Mouse (Mus musculus) layer of hippocampus, adult 18-20 months (tissue): ENCODE data around the gene Mcfd2. TPM values are rescaled to one million over a fixed set of nuclear protein-coding genes. Genes with fewer than 3 reads are reported as not detected.
A peak's percentile ranks its signal among the peaks of the same experiment; 100 is the strongest.

Experiments used
- DNase-seq, 2 experiments: peaks; one replicate each; pipeline ENCODE4 v3.0.0; 2022; ENCODE audit warnings: low spot score in 2 of 2
- total RNA-seq, 2 experiments: library from RNA; stranded (reverse); gene quantifications; 2 replicates each; pipeline ENCODE4 v1.2.3; 2021

Mcfd2 gene
- total RNA-seq, 2 experiments from 2014 or later, result 69.7 to 73.0 TPM

DNA sequence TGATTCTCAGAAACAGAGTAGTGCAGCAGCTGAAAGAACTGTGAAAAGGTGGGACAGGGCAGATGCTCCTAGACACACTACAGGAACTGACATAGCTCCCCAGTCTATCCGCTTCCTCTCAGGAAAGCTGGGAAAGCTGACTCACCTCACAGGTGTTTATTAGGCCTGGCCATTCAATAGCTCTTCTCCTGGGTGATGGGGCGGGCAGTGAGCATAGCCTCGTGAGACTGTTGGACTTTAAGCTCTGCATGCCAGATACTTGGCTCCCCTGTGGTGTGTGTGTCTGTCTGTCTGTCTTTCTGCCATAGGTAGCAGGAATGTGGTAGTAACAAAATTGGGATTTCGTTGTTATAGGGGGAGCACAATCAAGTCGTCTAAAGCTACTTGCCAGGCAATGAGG lies 23.6 kb upstream of the Mcfd2 start:
- no peak for DNase-seq

DNA sequence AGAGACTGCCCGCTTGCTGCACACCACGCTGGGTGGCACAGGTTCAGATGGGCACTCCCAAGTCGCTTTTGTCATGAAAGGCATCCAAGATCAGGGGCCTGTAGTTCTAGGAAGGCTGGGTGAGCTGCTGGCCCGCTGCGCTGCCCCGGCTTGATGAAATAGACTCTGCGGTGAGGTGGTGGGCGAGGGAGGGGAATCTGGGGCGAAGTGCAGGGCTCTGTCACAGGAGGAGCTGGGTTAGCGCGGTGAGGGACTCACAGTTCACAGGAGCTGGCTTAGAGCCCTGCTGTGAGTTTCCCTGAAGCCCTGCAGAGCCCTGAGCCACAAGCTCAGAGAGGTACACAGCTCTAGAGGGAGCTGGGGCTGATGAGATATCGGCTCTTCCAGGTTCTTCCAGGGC lies 22.4 kb upstream of the Mcfd2 start:
- no peak for DNase-seq

DNA sequence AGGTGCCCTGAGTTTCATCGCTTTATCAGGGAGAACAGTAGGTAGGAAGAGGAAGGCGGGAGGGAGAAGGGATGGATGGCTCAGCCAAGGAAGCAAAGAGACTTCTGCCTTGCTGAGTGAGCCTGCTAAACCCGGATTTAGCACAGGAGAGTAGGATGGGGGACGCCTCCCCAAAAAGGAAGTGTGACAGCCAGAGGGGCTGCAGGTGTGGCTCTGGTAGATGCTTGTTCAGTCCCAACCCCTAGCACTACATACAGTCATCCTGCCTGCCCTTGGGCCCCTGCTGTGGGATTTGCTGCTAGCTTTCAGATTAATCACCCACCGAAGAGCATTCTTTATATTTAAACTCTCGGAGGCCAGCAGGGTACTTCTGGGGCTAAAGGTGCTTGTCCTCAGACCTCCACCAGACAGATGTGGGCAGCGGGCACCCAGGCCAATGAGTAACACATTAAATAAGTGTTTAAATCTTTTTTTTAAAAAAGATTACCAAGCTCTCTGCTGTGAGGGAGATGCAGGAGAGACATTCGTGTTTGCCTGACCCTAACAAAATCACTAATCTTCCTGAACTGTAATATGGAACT lies 21.6 kb upstream of the Mcfd2 start:
- no peak for DNase-seq

DNA sequence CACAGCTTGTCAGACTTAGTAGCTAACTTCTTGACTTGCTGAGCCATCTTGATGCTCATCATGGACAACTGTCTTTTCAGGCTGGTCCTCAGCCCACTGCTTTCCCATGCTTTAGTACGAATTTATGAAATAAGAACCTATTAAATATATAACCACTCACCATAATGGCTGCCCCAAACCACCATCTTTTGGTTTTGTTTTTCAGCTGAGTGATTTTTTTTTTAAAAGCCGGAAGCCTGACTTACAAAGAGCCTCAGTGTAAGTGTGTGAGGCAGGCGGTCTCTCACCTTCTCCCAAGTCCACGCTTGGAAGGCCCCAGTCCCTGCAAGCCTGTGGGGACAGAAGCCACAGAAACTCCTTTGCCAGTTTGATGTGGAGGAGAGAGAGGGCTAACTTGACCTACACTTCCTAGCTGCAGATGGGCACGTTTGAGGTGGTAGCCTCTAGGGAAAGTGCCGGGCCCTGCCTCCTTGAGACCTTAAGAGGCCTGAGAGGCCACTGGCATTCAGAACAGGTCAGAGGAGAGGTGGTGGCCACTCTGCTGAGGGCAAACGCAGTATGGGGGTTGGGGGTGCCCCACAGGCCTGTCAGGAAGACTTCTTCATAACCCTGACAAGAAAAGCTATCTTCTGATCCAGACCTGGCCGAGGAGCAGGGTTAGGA lies 20.9 kb upstream of the Mcfd2 start:
- no peak for DNase-seq

DNA sequence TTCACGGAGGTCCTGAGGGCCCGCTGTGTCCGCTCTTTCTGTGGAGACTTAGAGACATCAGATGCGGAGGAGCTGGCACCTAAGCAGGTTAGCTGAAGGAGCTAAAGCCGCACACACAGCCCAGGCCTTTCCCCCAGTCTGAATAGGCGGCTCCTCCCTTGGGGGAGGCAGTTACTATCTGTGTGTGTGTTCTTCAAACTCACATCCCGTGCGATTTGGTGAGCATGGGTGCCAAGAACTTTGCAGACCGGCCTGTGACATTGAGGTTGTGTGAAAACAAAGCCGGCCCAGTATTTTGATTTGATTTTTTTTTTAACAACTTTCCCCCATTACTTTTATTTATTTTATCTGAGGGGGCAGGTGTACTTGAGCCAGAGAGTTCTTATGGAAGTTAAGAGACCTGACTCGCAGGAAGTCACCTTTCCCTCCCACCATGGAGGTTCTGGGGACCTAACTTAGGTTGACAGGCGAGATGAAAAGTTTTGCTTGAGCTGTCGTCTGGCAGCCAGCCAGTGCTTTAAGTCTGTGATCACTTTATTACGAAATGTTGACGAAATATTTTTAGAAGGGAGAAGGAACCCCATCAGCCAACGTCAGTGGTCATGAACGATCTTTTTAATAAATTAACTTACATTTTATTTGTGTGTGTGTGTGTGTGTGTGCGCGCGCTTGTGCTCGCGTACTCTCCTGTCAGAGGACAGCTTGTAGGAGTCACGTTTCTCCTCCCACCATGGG lies 20.2 kb upstream of the Mcfd2 start:
- no peak for DNase-seq

DNA sequence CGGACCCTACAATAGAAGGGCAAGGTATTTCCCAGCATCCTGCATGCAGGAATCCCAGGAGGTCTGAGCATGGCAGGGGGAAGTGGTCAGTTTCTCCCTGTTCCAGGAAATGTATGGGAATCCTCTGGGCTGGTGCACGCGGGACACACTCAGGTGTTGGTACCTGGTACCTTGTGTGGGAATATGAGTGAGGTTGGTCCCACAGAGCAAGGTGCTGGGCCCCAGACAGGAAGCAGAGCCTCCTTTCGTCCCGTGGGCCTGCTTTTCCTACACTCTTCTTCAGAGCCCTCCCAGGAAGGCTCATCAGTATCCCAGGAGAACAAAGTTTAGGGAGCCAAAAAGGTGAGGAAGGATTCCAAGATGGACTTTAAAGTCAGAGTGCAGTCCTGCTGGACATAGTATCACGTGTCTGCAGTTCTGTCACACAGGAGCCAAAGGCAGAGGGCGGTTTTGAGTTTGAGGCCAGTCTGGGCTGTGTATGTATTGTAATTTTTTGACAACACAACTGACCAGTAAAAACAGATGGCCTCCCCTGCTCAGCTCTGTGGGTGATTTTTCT lies 18.8 kb upstream of the Mcfd2 start:
- no peak for DNase-seq

DNA sequence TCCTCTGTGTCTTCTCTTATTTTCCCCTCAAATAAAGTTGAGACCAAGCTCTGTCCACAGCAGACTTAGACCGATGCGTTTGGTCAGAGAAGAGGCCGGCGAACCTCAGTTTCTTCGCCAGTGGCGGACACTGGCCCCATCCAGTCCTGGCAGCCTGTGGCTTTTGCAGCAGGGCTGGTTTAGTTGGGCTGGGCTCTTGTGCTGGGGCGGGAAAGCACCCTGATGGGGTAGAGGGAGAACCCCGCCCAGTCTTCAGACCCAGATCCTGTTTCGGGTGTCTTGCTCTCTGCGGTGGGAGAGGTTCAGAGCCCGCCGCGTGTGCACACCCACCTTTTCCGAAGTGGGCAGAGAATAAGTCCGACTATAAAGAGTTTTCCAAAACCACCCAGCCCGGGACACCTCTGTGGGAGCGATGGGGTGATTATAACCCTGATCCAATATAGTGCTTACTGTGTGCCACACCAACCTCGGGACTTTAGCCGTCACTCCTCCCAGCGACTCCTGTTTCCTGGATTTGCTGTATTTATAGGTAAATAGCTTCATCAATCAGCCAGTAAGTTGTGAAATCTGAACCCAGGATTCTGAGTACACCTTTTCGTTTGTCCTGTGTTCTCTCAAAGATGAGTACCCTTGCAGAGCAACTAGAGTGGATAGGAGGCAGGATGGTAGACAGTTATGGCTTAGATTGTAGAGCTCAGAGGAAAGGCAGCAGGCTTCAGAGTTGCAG lies 18.2 kb upstream of the Mcfd2 start:
- DNase-seq, result no peak

DNA sequence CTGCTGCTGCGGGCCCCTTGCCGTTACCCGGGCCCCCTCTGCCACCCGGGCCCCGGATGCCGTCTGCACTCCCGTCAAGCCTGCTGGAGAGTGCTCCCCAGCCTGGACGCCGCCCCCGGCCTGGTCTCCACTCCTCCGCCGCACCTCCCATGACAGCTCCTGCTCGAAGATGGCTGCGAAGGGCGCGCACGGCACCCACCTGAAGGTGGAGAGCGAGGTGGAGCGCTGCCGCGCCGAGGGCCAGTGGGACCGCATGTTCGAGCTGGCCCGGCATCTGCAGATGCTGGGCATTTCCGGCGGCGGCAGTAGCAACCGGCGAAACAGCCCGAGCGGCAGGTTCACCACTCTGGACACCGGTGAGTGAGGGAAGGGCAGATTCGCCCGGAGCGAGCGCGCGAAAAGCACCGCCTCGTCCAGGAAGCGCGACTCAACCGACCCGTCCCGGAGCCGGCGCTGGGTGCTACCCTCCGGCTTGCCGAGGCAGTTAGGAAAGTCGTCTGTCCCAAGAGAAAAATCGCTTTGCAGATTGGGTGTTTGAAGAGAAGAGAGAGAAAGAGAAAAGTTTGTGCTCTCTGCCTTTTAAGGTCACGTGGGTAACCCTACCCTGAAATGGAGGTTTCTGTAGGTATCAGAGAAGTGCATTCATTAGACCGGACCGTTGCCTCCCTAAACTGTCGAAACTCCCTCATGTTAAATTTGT lies 17.5 kb upstream of the Mcfd2 start:
- DNase-seq, result no peak

DNA sequence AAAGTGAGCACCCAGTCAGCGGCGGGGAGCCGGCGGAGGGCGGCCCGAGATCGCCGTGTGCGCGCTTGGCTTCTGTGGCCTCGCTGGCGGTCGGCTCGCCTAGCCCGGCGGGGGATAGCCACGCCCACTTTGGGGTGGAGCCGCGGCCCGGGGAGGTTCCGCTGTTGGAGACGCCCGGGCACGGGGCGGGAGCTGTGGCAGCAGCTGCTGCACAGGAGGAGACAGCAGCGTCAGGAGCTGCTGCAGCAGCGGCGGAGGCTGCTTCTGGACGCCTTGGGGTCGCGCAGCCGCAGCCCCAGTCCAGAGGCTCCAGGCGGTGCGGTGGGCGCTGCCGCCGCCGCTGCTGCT lies 16.9 kb upstream of the Mcfd2 start, which contains the start of gene Ttc7:
TSS of gene Ttc7 (plus strand) at position 181 of the 348 bp plus-strand sequence.
- DNase-seq, result peak; percentile 91 to 94

DNA sequence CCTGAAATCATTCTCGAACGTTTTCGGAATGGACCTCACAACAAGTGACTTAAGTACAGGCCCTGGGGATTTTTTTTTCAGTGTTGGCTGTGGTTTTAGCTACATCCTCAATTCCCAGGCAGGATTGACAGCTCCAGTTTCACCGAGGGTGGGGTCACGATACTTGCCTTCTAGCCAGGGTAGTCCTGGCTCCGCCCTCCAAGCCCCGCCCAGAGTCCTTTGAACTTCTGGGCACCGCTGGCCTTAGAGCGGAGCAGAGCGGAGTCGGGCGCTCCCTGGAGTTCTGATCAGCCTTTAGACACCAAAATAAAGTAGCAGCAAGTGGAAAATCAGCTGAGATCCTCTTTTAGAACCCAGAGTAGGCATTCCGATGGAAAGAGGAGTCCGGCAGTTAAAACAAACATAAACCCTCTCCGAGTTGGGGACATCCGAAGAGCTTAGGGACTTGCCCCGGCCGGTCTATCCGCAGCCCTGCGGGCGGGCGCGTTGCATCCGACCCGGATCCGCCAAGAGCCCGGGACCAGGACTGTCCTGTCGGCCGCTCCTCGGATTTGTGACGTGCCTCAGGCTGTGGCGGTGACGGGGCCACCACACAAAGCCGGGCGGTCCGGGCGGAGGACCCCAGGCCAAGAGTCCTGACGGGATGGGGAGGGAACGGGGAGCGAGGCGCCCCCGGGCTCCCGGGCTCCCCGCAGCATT lies 16.4 kb upstream of the Mcfd2 start:
- peak; percentile 46 to 76 for DNase-seq

DNA sequence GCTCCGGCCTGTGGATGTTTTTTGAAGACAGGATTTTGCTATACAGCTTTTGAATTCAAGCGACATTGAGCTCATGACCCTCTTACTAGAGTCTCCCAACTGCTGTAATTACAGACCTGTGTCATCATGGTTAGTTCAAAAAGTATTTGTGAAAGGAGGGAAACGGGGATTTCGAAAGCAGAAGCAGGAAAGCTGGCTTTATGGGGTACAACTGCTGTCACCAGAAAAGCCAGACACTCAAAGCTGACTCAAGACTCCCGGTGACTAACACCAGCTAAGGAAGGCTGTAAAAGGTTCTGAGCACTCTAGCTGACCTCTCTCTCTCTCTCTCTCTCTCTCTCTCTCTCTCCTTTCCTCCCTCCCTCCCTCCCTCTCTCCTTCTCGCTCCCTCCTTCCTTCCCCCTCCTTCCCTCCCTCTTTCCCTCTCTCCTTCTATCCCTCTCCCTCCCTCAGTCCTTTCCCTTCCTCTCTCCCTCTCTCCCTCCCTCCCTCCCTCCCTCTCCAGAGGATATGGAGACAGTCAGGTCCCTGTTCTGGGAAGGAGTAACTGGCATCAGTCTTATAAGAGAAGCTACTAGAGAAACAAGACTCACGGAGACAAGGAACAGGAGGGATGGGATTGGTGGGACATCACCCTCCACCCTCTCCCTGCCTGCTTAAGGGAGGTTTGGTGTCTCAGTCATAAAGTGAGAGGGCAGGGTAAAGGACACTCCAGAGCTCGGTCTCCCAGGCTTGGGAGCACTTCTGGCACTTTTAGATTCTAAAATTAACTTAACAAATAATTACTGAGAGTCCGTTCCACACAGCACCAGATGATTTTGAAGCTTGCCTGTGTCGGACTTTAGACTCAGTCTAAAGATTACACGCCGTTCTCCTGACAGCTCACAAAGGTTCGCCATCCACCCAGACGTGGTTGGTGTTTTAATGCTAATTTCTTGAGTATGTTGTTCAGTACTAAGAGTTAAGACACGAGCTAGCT lies 9.9 kb upstream of the Mcfd2 start:
- DNase-seq, result no peak

DNA sequence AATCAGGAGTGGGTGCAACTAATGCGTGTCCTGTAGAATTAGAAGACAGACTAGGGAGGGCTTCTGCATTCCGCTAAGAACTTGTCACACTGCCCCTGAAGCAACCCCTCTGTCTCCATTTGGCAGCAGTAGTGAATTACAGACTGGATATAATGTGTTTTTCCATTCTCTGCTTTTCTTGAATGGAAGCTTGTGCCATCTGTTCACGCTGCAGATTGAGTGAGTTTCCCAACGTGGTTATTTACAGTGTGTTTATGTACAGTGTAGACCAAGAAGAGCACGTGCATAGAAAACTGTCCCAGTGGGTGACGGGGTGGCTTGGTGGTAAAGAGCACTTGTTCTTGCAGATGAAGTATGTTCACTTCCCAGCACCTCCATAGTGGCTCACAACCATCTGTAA lies 3.7 kb upstream of the Mcfd2 start:
- no peak for DNase-seq

DNA sequence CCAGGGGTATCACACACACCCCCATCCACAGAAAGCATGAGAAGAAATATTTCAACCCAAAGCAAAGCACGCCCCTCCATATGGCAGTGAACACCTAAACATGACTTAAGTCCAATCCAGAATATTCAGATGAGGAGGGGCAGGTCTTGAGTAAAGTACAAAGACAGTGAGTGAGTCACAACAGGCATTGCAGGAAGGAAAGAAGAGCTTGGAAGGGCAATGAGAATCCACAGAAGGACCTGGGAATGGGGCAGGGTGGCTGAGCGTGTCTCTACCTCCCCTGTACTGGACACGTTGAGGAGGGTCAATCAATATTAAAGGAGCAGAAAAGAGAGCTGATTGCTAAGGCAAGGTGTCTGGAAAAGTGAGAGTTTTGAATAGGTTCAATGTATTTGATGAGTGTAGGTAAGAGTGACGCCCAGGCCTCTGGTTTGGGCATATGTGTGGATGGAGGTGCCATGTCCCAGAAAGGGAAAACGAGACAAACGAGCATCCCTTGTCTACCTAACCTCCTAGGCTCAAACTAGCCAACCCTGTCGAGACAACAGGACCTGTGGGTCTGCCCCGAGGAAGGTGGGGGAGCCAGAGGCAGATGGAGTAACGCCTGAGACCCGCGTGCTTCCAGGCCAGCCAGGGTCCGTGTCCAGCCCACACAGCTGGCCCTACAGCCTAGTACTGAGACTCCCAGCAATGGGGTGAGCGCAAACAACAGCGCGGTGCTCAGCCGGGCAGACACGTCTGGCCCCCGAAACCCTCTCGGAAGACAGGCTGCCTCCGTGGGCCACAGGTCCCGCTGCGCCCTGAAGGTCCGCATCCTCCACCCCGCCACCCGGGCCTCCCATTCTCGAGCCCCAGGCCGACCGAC lies 576 bp downstream of the Mcfd2 start:
- no peak for DNase-seq

DNA sequence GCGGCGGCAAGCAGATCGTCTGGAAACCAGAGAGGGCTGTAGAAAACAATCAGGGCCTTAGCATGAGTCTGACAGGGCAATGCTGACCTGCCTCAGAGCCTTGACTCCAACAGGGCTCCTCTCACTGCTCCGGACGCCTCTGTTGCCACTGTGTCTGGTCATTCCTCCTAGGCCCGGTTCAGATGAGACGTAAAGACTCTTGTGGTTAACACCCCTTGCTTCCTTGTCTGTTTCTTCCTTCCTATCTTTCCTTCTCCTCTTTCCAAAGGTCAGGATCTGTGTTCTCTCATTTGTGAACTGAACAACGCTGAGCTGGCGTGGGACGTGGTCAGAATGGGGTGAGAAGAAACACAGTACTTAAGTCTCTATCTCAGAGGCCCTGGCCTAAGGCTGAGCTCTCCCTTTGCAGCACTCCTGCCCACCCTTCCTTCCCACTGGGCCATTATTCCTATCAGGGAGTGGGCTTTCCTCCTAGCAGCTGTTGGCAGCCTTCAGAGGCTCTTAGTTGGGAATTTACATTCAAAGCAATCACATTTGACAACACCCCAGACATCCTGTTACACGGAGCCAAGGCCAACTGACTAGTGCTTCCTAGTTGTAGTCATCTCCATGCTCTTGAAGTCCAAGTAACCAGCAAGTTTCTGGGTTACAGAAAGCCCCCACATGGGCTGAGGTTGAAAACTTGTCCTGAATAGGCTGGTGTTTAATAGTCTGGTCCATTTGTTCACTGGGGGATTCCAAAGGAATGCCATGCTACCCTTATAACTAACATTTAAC lies 1.5 kb downstream of the Mcfd2 start:
- no peak for DNase-seq

DNA sequence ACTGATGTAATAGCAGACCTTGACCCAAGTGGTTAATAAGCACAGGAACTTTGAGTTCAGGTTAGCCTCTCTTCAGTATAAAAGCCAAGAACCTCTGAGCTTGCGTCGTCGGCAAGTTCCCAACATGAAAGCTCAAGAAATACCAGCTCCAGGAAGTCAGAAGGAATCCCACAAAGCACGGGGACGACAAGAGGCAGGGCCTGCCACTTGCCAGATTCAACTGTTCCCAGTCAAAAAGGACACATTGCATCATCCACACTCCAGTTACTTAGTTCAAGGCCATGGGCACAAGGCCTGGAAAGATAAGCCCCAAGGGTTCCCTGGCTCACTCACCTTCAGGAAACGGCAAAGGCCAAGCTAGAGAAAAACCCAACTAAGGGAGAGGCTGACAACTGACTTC lies 2.3 kb downstream of the Mcfd2 start:
- no peak for DNase-seq

DNA sequence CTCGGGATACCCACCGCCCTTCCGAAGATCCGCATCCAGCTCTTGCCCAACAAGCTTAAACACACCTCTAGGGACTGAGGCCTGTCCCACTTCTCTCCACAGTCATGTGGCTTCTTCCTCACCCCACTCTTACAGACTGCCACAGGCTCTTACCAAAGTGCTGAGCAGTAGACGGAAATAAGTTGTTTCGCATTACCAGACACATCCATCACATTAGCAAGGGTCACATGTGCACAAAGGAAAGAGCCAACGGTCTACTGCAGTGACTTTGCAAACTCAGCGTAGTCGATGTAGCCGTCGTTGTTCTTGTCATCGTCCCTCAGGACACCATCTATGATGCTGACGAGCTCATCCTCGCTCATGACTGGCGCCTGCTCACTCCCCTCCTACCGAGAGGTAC lies 10.1 kb downstream of the Mcfd2 start:
- DNase-seq, result no peak

DNA sequence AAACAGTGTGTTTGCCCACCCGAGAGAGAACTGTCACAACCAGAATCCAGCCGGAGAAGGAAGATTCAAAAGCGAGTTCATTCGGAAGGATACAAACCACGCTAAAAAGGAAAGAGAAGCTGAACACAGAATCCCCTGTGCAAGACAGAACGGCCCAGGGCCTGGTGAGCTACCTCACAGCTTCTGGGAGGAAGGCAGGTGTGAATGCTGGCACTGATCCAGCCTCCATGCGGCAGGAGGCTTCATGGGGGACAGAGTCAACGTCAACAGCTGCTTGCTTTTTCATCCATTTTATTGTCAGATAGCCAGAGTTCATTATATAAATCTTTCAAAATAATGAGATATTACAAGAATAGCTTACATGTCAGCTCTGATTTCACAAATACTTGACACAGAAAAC lies 11.4 kb downstream of the Mcfd2 start:
- no peak for DNase-seq

DNA sequence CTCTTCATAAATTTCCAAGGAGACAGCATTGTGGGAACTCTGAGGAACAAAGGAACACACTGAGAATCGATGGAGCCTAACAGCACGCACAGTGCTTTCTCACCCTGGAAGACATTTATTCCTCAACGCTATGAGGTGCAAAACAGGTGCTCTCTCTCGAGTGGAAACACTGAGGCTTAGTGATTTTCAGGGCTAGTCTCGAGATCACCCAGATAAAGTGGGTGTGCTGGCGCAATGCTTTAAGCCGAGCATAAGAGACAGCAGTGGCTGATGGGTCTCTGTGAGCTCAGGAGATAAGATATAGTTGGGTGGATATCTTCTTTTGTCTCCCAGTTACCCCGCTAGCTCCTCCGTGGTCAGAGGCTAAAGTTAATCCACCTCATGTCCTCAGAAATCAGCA lies 19.6 kb downstream of the Mcfd2 start:
- no peak for DNase-seq
